Mouse (Mus musculus) lung, postnatal 0 days (tissue): ENCODE measurements at regions not wholly inside any gene's neighbourhood (a gene's known extent, or its start where the extent isn't known, plus 50 kb on each side); places are given as distances from the start of the nearest gene placed in this dataset.

Source experiments
- CTCF ChIP-seq: IDR thresholded peaks from 2 replicates; pipeline ENCODE4 v1.5.1; 2016; ENCODE audit warnings: antibody characterized with exemption, mild to moderate bottlenecking
- EP300 ChIP-seq: IDR thresholded peaks from 2 replicates; pipeline ENCODE4 v1.6.1; 2016; ENCODE audit warnings: antibody characterized with exemption, mild to moderate bottlenecking, control low read depth

DNA sequence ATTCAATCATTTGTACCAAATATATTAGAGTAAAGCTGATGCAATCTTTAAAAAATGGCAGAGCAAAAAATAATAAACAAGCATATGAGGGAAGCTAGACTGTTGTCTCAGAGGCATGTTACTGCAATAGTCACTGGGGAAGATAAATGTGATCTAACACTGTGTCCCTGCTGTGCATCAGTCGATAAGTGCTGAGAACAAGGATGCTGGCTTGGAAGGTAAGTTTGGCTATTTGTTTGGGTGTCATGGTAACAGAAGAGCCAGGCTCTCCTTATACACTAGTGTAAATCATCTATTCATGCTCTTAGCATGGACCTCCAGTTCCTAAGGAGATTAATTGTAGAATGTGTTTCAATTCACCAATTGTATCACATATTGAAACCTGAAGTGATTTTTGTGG lies 102.0 kb upstream of the Ghr start:
- no peak for TF ChIP-seq CTCF
- no peak for TF ChIP-seq EP300
